Mouse (Mus musculus) embryo, embryonic 9.5 days (tissue): ENCODE data around the gene Chrm3.
A peak's percentile ranks its signal among the peaks of the same experiment; 100 is the strongest.

Experiments used
- DNase-seq: peaks from one replicate; pipeline ENCODE4 v3.0.0-alpha.2; 2017; ENCODE audit errors: extremely low spot score

Chrm3 gene

DNA sequence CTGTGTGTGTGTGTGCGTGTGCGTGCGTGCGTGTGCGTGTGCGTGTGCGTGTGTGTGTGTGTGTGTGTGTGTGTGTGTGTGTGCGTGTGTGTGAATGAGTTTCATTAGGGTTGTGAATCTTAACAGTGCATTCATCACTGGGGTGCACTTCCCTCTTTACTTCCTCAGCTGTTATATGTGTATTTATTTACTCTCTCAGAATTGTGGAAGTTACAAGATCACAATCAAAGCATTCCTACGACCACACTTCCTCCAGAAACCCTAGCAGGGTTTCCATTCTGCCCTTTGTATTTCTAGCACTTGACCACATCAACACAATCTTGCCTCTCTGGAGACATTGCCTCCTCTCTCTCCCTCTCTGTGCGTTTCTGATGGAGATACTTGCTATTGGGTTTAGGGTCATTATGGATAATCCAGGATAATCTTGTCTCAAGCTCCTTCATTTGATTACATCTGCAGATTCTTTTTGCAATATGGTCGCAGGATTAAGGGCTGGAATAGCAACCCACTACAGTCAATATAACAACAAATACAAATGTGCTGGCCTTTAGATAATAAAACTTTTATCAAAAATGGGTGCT is 465.5 kb downstream of the Chrm3 start:
- DNase-seq = no peak

DNA sequence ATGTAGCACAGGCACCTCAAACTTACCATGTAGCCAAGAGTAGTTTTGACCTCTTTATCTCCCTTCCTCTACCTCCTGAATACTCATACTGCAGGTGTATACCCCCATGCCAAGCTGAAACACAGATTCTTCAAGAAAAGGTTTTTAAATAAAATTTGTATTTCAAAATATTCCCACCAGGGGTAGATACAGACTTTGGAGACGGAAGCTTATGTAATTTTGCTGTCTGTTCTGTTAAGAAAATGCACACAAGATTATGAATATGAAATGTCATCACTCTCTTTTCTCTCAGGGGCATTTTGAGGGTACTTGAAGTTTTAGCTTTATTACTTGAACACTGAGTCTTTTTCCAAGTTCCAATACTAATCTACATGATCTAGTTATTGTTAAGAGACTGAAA is 469.6 kb downstream of the Chrm3 start:
- DNase-seq = no peak

DNA sequence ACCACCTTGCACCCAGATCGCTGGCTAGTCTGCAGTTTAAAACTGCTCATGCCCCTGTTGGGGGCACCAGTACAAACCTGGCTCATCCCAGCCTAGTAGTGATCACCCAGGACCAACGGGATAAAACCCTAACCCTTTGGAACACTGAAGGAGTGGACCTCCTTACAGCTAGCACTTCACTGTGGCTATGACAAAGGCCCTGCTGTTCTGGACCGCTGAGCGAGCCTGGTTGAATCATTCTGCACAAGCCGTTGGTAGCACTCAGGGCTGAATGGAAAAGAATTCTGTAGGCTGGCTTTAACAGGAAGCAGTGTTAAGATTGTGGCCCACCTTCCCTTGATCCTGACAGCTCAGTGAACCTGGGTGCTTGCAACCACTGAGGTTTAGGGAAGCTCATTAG is 470.2 kb downstream of the Chrm3 start:
- DNase-seq = no peak

DNA sequence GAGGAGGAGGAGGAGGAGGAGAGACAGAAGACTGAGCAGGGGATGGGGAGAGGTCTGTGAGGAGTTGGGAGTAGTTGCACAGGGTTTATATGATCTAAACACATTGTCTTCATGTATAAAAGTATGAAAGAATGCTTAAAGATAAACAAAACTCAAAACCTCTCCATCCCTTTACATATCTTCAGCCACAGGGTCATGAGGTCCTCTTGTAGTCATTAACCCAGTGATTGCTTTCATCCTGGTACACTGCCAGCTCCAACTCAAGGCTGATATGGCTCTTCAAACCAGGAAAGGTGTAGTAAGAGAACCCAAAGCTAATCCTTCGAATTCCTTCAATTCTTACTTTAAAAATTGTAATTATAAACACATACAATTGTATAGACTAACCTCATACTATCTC is 470.7 kb downstream of the Chrm3 start:
- DNase-seq = no peak

DNA sequence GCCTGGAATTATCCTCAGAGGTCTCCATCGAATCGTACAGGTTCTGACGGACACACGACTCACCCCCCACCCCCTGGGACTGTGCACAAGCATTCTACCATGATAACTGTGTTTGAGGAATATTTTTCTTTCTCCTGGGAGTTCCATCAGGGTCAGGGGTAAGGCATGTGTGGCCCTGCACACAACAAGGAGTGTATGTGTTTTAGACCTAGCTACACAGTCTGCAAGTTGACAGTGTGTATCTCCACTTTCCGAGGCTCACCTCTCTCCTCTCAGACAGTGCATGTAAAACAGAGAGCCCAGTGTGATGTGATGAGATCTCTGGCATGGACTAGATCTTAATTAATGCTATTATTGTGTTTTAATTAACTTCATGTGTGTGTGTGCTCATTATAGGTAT is 472.4 kb downstream of the Chrm3 start:
- DNase-seq = no peak

DNA sequence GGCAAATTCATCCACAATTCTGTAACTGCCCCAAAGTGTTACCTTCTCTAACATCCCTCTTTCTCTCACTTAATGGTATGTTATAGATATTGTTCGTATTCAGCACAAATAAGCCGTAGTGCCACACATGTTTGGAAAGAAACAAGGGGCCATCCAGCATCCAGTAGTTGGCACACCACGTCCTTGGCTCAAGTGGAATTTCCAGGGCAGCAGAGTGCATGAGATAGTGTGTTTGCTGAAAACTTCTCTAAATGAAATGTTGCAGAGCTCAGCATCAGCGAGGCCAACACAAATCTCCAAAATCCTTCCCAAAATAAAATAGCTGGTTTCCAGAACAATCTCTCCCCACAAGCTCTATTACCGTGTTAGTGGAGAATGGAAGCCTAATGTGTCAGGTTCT is 473.4 kb downstream of the Chrm3 start:
- no peak for DNase-seq

DNA sequence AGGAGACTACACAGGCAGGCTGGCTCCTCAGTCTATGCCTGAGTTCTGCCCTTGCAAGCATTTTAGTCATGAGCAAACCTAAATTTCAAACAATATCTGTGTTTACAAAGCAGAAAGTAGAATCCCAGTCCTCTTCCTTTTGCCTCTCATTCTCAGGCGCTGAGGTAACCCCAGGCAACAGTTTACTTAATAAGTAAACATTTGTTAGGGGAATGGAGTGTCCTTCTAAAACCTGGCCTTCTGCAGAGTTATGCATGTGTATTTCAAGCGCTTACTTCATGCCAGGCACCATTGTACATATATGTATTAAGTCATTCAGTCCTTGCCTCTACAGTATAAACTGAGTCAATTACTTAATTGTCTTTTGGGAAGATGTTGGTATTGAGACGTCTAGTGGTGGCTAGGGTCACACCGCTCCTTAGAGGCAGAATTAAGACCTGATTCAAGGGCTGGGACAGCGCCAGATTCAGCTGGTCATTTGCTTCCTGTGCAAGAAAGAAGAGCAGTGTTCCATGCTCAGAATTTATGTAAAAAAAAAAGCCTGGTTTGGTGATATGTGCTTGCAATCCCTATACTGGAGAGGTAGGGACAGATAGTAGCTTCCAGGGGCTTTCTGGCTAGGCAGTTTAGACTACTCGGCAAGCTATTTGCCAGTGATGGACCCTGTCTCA is 474.0 kb downstream of the Chrm3 start:
- DNase-seq = no peak

DNA sequence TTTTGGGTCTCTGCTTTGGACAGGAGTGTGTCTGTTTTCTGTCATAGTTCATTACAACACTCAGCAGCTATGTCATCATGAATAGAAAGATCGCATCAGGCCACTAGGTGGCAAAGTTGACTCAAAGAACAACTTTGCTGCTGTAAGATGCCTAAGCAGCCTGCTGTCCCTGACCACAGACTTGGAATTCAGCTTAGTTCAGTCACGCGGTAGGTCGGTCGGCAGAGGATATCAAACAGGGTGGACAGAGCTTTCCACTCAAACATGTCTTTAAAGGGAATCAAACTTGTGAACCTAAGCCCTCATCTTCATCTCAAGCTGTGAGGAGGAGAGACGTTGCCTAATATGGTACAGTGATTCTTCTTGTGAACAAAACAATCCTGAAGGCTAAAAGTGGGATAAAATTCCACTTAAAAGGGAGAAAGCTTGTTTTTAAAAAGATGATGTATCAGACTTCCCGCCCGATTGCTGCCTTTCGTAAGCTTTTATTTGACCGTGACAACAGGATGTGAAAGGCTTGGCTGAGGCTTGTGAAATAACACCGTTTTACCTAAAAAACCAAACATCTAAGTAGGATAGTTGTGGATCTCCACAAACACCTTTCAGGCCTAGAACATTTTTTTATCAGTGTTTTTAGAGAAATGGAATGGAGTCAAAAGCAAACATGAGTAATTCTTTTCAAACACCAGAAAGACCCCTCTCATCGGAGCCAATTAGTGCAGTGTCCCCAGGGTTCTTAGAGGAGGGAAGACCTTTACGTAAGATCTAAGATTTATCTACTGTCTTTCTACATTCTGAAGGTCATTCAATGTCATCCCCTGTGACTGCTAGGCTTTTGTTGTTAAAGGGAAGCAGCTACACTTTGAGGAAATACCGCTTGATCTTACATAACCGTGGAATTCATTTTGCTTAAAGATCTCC is 478.0 kb downstream of the Chrm3 start:
- DNase-seq = peak; percentile 64

DNA sequence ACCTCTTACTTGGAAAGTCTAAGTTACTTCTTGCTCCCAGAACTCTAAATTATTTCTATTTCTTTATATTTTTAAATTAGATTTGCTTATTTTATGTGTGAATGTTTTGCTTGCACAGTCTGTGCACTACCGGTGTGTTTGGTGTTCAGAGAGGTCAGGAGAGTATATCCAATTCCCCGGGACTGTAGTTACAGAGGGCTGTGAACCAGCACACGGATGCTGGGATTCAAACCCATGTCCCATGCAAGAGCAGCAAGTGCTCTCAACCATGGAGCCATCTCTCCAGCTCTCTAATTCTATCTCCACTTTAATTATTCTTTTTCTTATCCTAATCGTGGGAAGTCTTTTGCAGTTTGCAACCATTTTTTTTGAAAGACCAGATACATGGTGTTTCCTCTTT is 478.7 kb downstream of the Chrm3 start:
- DNase-seq = no peak

DNA sequence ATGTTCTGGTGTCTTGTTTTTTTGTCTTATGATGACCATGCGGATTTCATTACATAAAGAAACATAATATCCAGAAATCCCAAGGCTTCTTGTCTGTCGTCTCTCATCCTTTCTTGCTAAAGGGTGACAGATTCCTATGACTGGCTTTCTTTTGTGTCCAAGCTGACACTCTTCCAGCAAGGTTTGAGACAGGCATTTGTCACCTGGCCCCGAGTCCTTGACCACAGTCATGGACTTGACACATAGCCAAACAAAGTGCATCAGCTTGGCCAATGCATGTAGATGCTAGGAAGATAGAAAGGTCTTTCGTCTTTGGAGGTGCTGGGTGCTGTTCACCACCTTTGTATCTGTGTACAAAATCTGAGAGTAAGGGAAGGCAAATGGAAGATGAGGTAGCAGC is 480.2 kb downstream of the Chrm3 start:
- no peak for DNase-seq

DNA sequence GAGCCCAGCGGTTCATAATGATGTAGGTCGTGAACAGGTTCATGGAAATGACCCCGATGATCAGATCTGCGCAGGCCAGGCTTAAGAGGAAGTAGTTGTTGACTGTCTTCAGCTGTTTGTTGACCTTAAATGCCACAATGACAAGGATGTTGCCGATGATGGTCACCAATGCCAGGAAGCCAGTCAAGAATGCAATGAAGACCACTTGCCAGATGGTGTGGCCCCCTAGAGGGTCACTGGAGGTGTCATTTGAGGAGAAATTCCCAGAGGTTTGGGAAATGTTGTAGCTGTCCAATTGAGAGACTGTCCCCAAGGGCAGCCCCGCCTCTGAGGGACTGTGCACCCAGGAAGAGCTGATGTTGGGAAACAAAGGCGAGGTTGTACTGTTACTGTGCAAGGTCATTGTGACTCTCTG is 482.0 kb downstream of the Chrm3 start:
- no peak for DNase-seq

DNA sequence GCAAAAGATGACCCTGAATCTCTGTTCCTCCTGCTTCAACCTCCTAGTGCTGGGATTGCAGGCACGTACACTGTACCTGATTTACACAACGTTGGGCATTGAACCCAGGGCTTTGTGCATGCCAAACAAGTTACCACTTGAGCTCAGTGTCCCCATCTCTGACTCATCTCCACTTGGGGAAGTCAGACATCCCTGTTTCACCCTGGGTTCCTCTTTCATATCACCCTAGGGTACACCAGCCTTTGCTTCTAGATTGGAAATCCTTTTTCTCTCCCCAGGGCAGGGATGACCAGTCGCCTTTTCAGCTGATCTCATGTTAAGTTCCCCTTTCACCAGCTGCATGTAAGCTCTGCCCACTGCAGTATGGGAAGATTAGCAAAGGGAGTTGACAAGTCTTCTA is 487.3 kb downstream of the Chrm3 start:
- no peak for DNase-seq

DNA sequence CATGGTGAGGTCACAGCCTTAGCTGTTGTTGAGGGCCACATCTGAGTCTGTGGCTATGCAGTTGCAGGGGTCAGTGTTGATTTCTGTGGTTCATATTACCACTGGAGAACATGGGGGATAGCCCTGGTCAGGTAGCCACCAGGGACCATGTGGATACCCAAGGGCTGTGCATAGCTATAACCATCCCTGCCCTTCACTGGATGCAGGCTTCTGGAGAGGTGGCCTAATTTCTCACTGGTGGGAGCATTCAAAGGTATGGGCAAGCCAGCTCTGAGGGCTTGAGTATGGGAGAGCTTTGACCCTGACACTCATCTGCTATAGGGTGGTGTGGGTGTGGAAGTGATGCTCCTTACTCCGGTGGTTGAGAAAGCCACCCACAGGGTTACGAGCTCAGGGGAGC is 494.5 kb downstream of the Chrm3 start:
- DNase-seq = no peak

DNA sequence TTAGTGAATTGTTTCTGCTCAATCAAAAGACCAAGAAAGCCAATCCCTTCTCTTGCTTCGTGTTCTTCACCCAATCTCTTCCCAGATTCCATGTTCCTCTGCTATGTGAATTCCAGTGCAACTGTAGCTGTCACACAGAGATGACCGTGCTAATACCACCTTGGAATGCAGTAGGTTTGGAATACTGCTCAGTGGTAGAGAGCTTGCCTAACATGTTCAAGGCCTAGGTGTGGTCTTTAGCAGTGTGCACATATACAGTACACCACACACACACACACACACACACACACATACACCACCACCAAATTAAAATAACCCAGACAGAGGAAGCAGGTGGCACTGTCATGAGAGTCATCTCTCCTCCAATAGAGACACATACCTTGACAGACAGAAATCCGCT is 513.1 kb downstream of the Chrm3 start:
- DNase-seq = no peak

DNA sequence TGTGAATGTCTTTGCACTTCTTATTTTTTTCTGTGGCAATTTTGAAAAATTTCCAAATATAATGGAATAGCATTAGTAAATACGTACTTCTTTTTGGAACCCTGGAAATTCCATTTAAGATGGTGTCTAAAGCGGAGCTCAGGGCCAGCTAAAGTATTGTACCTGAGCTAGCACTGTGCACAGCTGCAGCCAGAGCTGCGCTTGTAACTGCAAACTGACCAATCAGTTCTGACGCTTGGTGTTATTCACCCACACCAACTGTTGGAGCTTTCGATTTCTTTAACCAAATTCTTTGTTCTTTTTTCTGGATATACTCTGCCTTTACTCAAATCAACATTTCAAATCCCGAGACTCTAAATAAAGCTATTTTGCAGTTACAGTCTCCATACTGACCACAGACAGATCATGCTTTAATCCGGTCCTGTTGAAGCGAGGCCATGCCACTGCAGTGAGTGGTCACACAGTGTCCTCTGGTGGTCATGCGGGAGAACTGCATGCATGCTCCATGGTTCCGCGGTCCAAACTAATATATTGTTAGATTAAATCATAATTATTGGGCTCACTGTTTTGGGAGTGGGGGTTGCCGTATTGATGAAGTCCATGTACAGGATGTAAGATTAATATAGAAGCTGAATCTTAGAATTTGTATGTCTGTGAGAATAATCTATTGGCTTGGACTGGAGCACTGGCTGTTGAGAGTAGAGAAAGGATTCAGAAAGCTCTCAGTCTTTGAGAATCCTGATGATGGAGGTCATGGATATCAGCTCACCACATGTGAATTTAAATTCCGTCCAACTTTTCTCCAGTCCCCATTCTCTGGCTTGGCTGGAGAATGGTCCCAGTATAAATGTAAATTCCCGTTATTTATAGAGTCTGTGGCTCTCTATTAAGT is 513.9 kb downstream of the Chrm3 start:
- DNase-seq = peak; percentile 63

DNA sequence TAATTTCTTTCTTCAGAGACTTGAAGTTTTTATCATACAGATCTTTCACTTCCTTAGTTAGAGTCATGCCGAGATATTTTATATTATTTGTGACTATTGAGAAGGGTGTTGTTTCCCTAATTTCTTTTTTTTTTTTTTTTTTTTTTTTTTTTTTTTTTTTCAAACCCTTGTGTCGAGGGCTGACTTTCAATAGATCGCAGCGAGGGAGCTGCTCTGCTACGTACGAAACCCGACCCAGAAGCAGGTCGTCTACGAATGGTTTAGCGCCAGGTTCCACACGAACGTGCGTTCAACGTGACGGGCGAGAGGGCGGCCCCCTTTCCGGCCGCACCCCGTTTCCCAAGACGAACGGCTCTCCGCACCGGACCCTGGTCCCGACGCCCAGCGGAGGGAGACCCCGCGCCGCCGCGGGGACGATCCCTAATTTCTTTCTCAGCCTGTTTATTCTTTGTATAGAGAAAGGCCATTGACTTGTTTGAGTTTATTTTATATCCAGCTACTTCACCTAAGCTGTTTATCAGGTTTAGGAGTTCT is 526.4 kb downstream of the Chrm3 start:
- peak; percentile 26 for DNase-seq

DNA sequence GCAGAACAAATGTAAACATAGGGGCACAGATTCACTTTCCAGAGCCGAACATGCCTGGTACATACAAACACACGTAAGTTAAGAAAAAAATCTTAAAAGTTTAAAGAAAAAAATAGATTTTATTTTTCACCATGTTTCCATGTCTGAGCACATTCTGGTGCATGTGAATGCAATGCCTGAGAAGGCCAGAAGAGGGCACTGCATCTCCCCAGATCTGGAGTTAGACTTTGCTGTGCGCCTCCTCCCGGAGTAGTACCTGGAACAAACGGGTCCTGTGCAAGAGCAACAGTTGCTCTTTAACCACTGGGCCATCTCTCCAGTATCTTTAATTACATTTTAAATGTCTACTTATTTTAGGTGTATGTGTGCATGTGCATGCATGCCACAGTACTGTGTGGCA is 534.4 kb downstream of the Chrm3 start:
- no peak for DNase-seq
